Comparison of ENCODE assay signal across 8 mouse cellular contexts in genomic region chrX:59566826-59567694, GRCm38 (mm10). TPM values are rescaled to one million over a fixed set of nuclear protein-coding genes. Genes with fewer than 3 reads are reported as not detected.
DNase-seq lines count a peak whose midpoint lies in the region; ATAC-seq lines count a peak whose summit lies in the region.

No protein-coding gene starts in this region.

- 16% methylated on average over 62 of the region's 75 CpGs for WGBS in heart, embryonic 16.5 days
- 26% methylated on average over 62 of the region's 75 CpGs for WGBS in macrophage (ENCODE audit: missing documents)

- peak overlapping the region; percentile 64 for H3K4me3 ChIP-seq in heart, embryonic 16.5 days (ENCODE audit: low read length)
- H3K4me3 ChIP-seq in macrophage (ENCODE audit: inconsistent target): peak overlapping the region; percentile 36

- peak; percentile 33 to 36 for DNase-seq in CD8-positive naive resting alpha-beta T cell, adult 2 months (ENCODE audit: low read depth in 2 of 2, low spot score in 2 of 2)
- peak; percentile 15 to 22 for DNase-seq in adrenal gland, adult 18-20 months (ENCODE audit: low spot score in 2 of 2)
- DNase-seq in embryo, embryonic 9.5 days (ENCODE audit: extremely low spot score): peak; percentile 56
- DNase-seq in layer of hippocampus, postnatal 10 days (ENCODE audit: low spot score in 2 of 2): peak; percentile 33 to 42
- DNase-seq in right cerebral cortex, postnatal 10 days (ENCODE audit: low spot score in 2 of 2): peak; percentile 41 to 45

- peak overlapping the region; percentile 75 for H3K4me2 ChIP-seq in heart, embryonic 16.5 days (ENCODE audit: low read depth, low read length)

- peak overlapping the region; percentile 79 for H3K27ac ChIP-seq in heart, embryonic 16.5 days (ENCODE audit: low read length)
- H3K27ac ChIP-seq in macrophage: no peak overlapping the region

- no peaks in the 10 kb centered on the region for H3K36me3 ChIP-seq in heart, embryonic 16.5 days (ENCODE audit: control insufficient read depth, insufficient read depth)
- no peaks in the 10 kb centered on the region for H3K36me3 ChIP-seq in macrophage (ENCODE audit: inconsistent target)

- no peaks in the 10 kb centered on the region for H3K9me3 ChIP-seq in heart, embryonic 16.5 days (replicated peaks; ENCODE audit: control insufficient read depth, low read length)

- H3K27me3 ChIP-seq in heart, embryonic 16.5 days (ENCODE audit: control insufficient read depth, insufficient read depth, low read length): no peaks in the 10 kb centered on the region

- H3K4me1 ChIP-seq in heart, embryonic 16.5 days (ENCODE audit: control insufficient read depth, insufficient read depth, low read length): no peaks in the 10 kb centered on the region

- peak overlapping the region; percentile 80 for H3K9ac ChIP-seq in heart, embryonic 16.5 days (ENCODE audit: low read length)

- ATAC-seq in heart, embryonic 16.5 days (replicated peaks; ENCODE audit: extremely low read depth, insufficient read depth, low FRiP score): peak; percentile 64
- ATAC-seq in erythroblast, adult 5-6 weeks (replicated peaks; ENCODE audit: low FRiP score, poor library complexity, severe bottlenecking): no peak

- H3K79me2 ChIP-seq in macrophage (ENCODE audit: inconsistent target): no peaks in the 10 kb centered on the region

RNA-seq across cellular contexts. Expression of gene Fgf13, which starts 0.8 kb away (rescaled TPM):
- 1 to 10 TPM; 1.4 to 2.8 TPM for total RNA-seq in adrenal gland, adult 18-20 months (2021)
- 79.4 and 88.1 TPM in 2 replicates for polyA plus RNA-seq in heart, embryonic 16.5 days (2015; fragmentation: Nextera tagmentation; extraction: Ambion mirVana)
- 100 to 1,000 TPM; 404 to 467 TPM for total RNA-seq in layer of hippocampus, postnatal 10 days (2021)
- total RNA-seq in macrophage (2018; cell fraction: chromatin; rRNA removed): 1 to 10 TPM in 1 of 26 experiments, under 1 TPM in 1, not detected in 24; 0.63 to 3.7 TPM
- under 1 TPM in 10 of 26 experiments, not detected in 16; 0.07 to 0.22 (median 0.13) TPM for total RNA-seq in macrophage (2018; cell fraction: cytosol; rRNA removed)
- total RNA-seq in macrophage (2018; cell fraction: nucleus; rRNA removed): 1 to 10 TPM in 3 of 26 experiments, not detected in 23; 1.2 to 3.2 (median 2.1) TPM
- 0.14 to 0.17 TPM in 2 of 3 replicates, not detected in the other for polyA plus RNA-seq in macrophage (2018)
- total RNA-seq in erythroblast, adult 5-6 weeks (2015; ENCODE audit: low replicate concordance): not detected in 2 replicates
- total RNA-seq in erythroblast, adult 5-6 weeks (2017; ENCODE audit: low replicate concordance): not detected in 2 replicates

Comparison
In these comparisons a context has a peak if more than half of its experiments do, and no peak if none do; other contexts are left out.
1. RNA of gene Fgf13, which starts 0.8 kb away (total RNA-seq): 404 to 467 TPM in layer of hippocampus, postnatal 10 days; 1.4 to 2.8 TPM in adrenal gland, adult 18-20 months and not detected in erythroblast, adult 5-6 weeks; every median in the first group is over 100 times any median in the second.
2. Peak in every context shown above with its lines, with median percentiles within 50 percentile points of each other: DNase-seq.